Mouse (Mus musculus) heart, postnatal 10 days (tissue): ENCODE results near the gene Actr3. TPM values are rescaled to one million over a fixed set of nuclear protein-coding genes. Genes with fewer than 3 reads are reported as not detected.
"Not testable (repeated sequence)": the region's sequence is repeated elsewhere in the genome, so short reads cannot be mapped to it uniquely, and the experiment has no call there.

Source experiments
- DNase-seq, 2 experiments: peaks; one replicate each; pipeline ENCODE4 v3.0.0; 2021
- intact Hi-C: fragments of 180-260 bp; cut with DNase I; formaldehyde crosslinking; loops from one replicate; pipeline ENCODE4 v1.15.1; 2025
- total RNA-seq, 2 experiments: library from RNA; stranded (reverse); gene quantifications; 2 replicates each; pipeline ENCODE4 v1.2.3; 2021

Actr3 gene
- total RNA-seq, 2 experiments from 2014 or later = 270 to 287 TPM

GRCm38 (mm10) chr1:125439556-125439955, 4.0 kb upstream of the Actr3 start:
- DNase-seq = no peak
- intact Hi-C loops = no loop called here

- no peak for DNase-seq
- intact Hi-C loops = no loop called here
Observed at GRCm38 (mm10) chr1:125438826-125439225, 3.3 kb upstream of the Actr3 start.

GRCm38 (mm10) chr1:125437927-125438326, 2.4 kb upstream of the Actr3 start:
- intact Hi-C loops = loop anchor here (2.0 kb wide), 1 partner anchor 79 kb away; no protein-coding TSS in a partner anchor
- no peak for DNase-seq

DNA sequence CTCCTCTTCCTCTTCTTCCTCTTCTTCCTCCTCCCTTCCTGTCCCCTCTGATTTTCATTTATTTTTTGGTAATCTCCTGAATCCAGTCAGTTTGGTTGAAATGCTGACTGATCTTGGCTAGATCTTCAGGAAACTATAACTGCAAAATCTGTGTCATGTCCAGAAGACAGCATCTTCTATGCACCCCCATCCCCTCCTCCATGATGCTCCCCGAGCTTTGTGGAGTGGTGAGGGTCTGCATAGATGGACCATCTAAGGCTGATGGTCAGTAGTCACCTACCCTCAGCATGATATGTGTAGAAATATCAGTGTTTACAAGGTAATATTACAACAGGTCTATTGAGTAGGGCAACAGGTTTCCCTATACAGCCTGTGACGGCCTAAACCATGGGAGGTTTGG, 1.6 kb upstream of the Actr3 start:
- DNase-seq = no peak
- intact Hi-C loops = loop anchor here (2.0 kb wide), 1 partner anchor 80 kb away; no protein-coding TSS in a partner anchor

- no peak for DNase-seq
- intact Hi-C loops = loop anchor here (2.0 kb wide), 1 partner anchor 126 kb away; the partner anchor contains the start of gene Slc35f5
Observed at GRCm38 (mm10) chr1:125435018-125435368, 534 bp downstream of the Actr3 start.

- intact Hi-C loops = loop anchor here (2.0 kb wide), 1 partner anchor 126 kb away; the partner anchor contains the start of gene Slc35f5
- peak; percentile 70 to 73 for DNase-seq
Observed at GRCm38 (mm10) chr1:125434485-125435001, 984 bp downstream of the Actr3 start.

GRCm38 (mm10) chr1:125431286-125431685, 4.2 kb downstream of the Actr3 start:
- intact Hi-C loops = loop anchor here (2.0 kb wide), 1 partner anchor 32 kb away; no protein-coding TSS in a partner anchor
- DNase-seq = no peak

DNA sequence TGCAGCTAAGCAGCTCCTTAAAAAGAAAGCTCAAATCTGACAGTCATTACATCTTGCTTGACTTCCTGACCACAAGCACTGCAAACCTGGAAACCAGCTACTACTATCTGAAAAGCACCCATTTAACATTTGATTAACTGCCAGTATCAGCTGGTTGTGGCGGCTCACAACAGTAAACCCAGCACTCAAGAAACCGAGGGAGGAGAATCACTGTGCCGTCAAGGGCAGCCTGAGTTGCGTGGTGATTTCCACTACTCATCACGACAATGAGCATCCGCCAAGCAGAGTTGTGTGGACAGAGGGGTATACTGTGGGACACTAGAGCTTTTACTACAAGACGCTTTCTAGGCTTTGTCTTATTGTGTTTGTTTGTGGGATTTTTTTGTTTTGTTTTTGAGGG, 4.8 kb downstream of the Actr3 start:
- intact Hi-C loops = loop anchor here (2.0 kb wide), 1 partner anchor 32 kb away; no protein-coding TSS in a partner anchor
- DNase-seq = no peak

GRCm38 (mm10) chr1:125429984-125430383, 5.5 kb downstream of the Actr3 start:
- DNase-seq = no peak
- intact Hi-C loops = loop anchor here (2.0 kb wide), 1 partner anchor 31 kb away; no protein-coding TSS in a partner anchor

DNA sequence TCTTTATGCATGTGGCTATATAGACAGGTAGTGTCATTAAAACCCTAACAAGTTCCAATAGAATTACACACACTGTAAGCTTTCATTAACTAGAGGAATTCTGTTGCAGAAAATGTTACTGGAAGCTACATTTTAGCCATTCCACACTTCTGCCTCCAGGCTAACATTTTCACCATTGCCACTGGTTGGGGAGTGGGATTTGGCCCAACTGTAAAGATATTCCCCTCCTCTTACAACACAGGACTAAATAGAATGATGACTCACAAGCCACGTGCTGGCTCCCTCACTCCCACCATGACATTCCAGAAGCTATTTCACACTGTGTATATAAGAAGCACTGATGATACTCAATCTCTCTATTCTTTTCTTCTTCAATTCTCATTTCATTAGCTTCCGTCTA, 7.2 kb downstream of the Actr3 start:
- intact Hi-C loops = no loop called here
- no peak for DNase-seq

DNA sequence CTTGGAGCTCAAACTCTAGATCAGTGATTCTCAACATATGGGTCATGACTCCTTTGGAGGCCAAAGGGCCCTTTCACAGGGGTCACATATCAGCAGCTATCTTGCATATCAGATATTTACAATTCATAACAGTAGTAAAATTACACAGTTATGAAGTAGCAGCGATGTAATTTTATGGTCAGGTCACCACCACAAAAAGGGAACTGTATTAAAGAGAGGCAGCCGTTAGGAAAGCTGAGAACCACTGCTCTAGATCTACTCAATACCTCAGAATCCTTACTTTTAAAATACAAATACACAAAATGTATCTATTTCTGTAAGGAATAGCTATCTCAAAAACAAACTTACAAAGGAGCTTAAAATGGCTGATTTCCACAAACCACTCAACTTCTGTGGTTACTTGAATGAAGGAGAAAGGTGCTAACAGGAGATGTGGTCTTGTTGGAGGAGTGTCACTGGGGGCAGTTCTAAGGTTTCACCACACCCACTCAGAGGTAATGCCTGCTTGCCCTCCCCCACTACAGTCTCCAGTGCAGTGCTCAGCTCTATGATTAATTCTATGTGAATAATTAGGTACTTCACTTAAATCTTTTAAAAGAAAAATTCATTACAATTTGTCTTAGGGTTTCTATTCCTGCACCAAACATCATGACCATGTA, 9.0 kb downstream of the Actr3 start:
- intact Hi-C loops = no loop called here
- no peak for DNase-seq

- no peak for DNase-seq
- intact Hi-C loops = no loop called here
Observed at GRCm38 (mm10) chr1:125419906-125420305, 15.6 kb downstream of the Actr3 start.

- intact Hi-C loops = no loop called here
- DNase-seq = no peak
Observed at GRCm38 (mm10) chr1:125418732-125419131, 16.8 kb downstream of the Actr3 start.

DNA sequence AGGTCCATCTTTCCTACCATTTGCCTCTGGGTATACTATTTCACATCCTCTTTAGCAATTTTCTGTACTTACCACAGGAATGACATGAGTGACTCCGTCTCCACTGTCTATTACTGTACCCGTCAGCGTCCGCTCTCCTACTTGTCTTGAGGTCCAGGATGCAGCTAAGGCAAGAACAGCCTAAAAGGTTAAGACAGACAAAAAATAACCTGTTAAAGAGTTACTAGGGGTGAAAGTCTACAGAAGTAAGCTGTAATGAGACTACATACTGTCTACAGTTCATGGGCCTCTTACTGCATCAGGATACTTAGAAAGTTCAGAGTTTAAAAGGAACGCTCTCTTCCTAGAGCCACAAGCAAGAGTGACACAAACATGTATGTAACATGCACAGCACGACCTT, 28.3 kb downstream of the Actr3 start:
- intact Hi-C loops = no loop called here

GRCm38 (mm10) chr1:125395391-125395790, 40.1 kb downstream of the Actr3 start:
- DNase-seq = no peak
- intact Hi-C loops = no loop called here

More for the DNA sequence above, 28.3 kb downstream of the Actr3 start:
- DNase-seq = no peak

DNA sequence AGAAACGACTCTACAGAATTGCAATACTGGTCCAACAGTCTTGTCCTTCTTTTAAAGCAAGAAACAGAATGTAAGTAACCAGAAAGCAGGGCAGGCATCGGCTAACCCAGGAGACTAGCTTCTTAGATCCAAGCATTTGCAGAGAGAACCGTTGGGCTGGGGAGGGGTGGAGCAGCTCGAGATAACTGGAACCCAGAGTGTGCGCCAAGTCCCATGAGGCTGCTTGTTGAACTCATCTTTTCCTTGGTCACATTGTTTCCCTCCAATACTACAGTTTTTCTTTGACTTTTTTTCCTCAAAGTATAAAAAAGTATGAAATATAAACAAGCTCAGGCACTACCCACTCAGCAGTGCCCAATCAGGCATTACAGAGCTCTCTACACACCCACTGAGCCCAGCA, 42.2 kb downstream of the Actr3 start:
- intact Hi-C loops, DNase-seq: not testable (repeated sequence)

DNA sequence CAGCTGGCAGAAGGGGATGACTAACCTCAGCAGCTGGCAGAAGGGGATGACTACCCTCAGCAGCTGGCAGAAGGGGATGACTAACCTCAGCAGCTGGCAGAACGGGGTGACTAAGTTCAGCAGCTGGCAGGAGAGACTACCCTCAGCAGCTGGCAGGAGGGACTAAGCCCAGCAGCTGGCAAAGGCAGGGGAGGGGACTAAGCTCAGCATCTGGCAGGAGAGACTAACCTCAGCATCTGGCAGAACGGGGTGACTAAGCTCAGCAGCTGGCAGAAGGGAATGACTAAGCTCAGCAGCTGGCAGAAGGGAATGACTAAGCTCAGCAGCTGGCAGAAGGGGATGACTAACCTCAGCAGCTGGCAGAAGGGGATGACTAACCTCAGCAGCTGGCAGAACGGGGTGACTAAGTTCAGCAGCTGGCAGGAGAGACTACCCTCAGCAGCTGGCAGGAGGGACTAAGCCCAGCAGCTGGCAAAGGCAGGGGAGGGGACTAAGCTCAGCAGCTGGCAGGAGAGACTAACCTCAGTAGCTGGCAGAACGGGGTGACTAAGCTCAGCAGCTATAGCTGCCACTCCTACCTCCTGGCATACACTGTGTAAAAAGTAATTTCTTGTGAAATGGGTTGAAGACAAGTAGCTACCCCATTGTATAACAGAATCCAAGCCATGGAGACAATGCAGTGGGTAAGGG, 45.3 kb downstream of the Actr3 start:
- intact Hi-C loops, DNase-seq: not testable (repeated sequence)

DNA sequence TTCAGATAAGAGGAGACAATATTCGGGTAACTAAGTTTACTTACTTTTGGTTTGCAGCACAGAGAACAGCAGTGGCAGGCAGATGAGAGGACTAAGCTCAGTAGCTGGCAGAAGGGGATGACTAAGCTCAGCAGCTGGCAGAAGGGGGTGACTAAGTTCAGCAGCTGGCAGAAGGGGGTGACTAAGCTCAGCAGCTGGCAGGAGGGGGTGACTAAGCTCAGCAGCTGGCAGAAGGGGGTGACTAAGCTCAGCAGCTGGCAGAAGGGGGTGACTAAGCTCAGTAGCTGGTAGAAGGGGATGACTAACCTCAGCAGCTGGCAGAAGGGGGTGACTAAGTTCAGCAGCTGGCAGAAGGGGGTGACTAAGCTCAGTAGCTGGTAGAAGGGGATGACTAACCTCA, 45.9 kb downstream of the Actr3 start:
- not testable (repeated sequence) for DNase-seq
- intact Hi-C loops = loop anchor here (10.0 kb wide), 1 partner anchor 275 kb away; no protein-coding TSS in a partner anchor

DNA sequence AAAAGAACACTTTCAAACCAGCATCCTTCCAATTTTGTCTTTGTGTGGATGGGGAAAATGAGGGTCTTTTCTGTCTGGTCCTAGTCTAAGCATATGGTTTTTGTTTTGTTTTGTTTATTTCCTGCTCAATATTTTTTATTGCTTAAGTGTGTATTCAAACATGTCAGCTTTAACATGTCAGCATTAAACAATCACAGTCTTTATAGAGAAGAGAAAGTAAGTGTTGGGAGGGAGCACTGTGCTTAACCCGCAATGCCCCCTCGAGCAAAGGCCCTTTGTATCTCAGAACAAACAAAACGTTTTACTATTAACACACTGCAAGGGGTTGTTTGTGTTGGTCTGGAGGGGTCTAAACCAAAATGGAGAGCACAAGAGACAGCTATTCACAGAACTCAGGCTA, 47.2 kb downstream of the Actr3 start:
- intact Hi-C loops = loop anchor here (10.0 kb wide), 1 partner anchor 276 kb away; no protein-coding TSS in a partner anchor
- DNase-seq = no peak

DNA sequence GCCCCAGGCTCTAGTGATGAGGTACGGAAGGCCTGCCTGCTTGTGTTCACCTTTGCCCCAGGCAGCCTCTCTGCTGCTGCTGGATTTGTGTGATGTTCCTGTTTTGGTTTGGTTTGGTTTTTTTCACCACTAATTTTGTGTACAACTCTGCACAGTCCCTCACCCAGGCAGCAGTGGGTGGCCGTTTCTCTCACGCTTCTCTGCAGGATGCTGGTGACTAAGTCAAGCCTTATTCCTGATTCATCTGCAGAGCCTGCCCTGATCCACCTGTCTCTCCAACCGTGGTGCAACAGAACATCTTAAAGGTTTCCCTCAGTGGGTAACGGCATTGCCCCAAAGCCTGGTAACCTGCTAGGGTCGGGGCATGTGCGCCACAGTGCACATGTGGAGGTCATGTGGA, 49.3 kb downstream of the Actr3 start:
- no peak for DNase-seq
- intact Hi-C loops = loop anchor here (10.0 kb wide), 1 partner anchor 279 kb away; no protein-coding TSS in a partner anchor

DNA sequence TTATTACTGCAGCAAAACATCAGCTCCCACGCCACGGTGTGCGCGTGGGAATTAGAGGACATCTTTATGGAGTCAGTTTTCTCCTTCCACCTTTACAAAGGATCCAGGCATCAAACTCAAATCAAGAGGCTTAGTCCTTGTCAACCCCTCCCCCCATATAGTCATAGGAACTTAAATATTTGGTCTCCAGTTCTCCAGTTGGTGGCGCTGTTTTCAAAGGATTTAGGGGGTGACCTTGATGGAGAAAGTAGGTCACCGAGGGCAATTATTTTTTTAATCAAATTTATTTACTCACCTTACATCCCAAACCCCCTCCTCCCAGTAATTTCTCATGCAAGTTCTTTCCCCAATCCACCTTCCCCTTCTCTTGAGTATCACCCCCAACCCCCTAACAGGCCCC, 52.9 kb downstream of the Actr3 start:
- peak; percentile 27 to 59 for DNase-seq

More for the DNA sequence above, 52.9 kb downstream of the Actr3 start:
- intact Hi-C loops = loop anchor here (10.0 kb wide), 1 partner anchor 282 kb away; no protein-coding TSS in a partner anchor
